Mouse (Mus musculus): ENCODE measurements around the gene Ubxn6.

GRCm38 (mm10) chr17:56054938-56055337 is 19.9 kb downstream of the Ubxn6 start:
- no peak for TF ChIP-seq ZC3H11A (IDR thresholded peaks at IDR 0.05; ENCODE audit: borderline replicate concordance, low read depth, low read length)
- TF ChIP-seq ZNF384 (IDR thresholded peaks at IDR 0.05; ENCODE audit: low read depth, low read length), result no peak

Measured in ES-E14 (cell line).